Mouse (Mus musculus) testis, adult 2 months (tissue): ENCODE measurements at regions not wholly inside any gene's neighbourhood (a gene's known extent, or its start where the extent isn't known, plus 50 kb on each side); places are given as distances from the start of the nearest gene placed in this dataset.

Experiments used
- CTCF ChIP-seq: fragments of 200-500 bp; IDR thresholded peaks from 2 replicates; pipeline ENCODE4 v1.5.1; 2012; ENCODE audit warnings: low read depth, mild to moderate bottlenecking, inconsistent platforms, low read length, moderate library complexity; ENCODE audit not compliant: control insufficient read depth, insufficient read depth, insufficient replicate concordance
- POLR2A ChIP-seq: fragments of 200-500 bp; IDR thresholded peaks from 2 replicates; pipeline ENCODE4 v1.6.1; 2012; ENCODE audit warnings: low read depth, mild to moderate bottlenecking, inconsistent platforms, low read length, moderate library complexity; ENCODE audit not compliant: control insufficient read depth

DNA sequence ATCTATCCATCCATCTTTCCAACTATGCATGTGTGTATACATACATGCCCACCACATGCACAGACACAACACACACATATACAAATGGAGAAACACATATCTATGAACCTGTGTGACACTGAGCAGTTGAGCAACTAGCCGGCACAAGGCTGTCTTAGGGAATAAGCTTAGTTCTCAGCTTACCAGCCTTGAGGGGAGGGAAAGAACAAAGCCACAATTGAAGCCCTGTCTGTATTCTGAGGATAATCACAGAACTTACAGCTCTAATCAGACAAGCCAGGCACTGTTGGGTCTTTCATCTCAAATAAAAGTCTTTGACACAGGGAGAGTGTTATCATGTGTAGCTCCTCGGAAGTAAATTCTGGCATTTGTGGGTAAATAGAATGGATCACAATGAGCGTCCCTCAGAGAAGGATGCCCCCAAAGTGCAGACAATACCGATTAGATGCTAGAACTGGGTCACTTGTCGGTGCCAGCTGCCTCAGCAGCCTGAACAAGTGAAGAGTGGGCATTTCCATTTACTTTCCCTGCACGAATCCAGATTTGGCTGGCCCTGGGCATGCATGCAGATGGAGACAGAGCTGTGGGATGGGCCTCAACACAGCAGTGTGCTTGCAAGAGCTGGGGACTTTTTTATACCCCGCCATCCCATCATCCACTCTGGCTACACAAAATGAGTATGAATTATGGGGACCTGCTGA, 646.0 kb upstream of the Castor2 start:
- TF ChIP-seq POLR2A (no peak), CTCF (no peak)
